Mouse (Mus musculus) midbrain, embryonic 15.5 days (tissue): ENCODE data around the gene Iqcj. TPM values are rescaled to one million over a fixed set of nuclear protein-coding genes. Genes with fewer than 3 reads are reported as not detected.

Experiments used
- ATAC-seq: fragments of 200-750 bp; cut with Nextera tagmentation; replicated peaks from 2 replicates; pipeline ENCODE4 v1.8.0; 2017; ENCODE audit warnings: moderate TSS enrichment
- H3K27ac ChIP-seq: fragments of 300-500 bp; sonication (generic); 2 replicates; pipeline ENCODE4 v1.5.1; 2015; ENCODE audit warnings: mild to moderate bottlenecking, inconsistent platforms
- H3K27me3 ChIP-seq: fragments of 300-500 bp; sonication (generic); replicated peaks from 2 replicates; pipeline ENCODE4 v1.6.1; 2015; ENCODE audit warnings: inconsistent platforms
- H3K36me3 ChIP-seq: fragments of 300-500 bp; sonication (generic); replicated peaks from 2 replicates; pipeline ENCODE4 v1.6.1; 2015; ENCODE audit warnings: inconsistent platforms
- H3K4me1 ChIP-seq: fragments of 300-500 bp; sonication (generic); 2 replicates; pipeline ENCODE4 v1.6.1; 2015; ENCODE audit warnings: inconsistent platforms
- H3K4me2 ChIP-seq: fragments of 300-500 bp; sonication (generic); 2 replicates; pipeline ENCODE4 v1.6.1; 2015; ENCODE audit warnings: inconsistent platforms, mild to moderate bottlenecking, moderate library complexity
- H3K4me3 ChIP-seq: fragments of 300-500 bp; sonication (generic); 2 replicates; pipeline ENCODE4 v1.5.1; 2015; ENCODE audit warnings: mild to moderate bottlenecking, inconsistent platforms
- H3K9ac ChIP-seq: fragments of 300-500 bp; sonication (generic); 2 replicates; pipeline ENCODE4 v1.6.1; 2015; ENCODE audit warnings: mild to moderate bottlenecking, inconsistent platforms
- H3K9me3 ChIP-seq: fragments of 300-500 bp; sonication (generic); 2 replicates; pipeline ENCODE4 v1.6.1; 2016; ENCODE audit warnings: inconsistent platforms
- whole genome bisulfite sequencing: fragments of 180-500 bp; shearing (Covaris S2); methylation state at CpG from one replicate; pipeline ENCODE4 v1.1.7; 2015; ENCODE audit warnings: mixed read lengths; 5-methylcytosine and 5-hydroxymethylcytosine counted together
- polyA plus RNA-seq: library from polyadenylated mRNA; unstranded; fragments of >200 nt; fragmentation: Nextera tagmentation; extraction: Ambion mirVana; gene quantifications from 2 replicates; pipeline ENCODE4 v1.2.1, GENCODE M21; 2015

The Iqcj gene
- polyA plus RNA-seq, 1 experiment from 2014 or later: 1.5 TPM

DNA sequence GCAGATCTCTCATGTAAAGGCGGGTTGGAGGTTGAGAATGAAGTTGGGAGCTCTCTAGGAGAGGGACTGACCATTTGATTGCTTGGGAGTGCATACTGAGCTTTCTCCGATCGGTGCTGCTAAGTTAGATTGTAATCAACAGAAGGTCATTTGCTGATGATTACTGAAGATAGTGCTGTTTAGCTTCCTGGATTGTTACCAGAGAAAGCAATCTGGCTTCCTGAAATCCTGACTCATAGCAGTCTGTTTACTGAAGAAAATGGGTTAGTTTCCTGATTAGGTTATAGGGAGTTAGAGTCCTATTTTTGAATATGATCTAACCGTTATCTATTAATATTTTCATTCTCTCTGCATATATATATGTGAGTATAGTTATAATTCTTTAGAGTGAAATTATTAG lies 209.3 kb downstream of the Iqcj start:
- ATAC-seq: no peak
- Histone ChIP-seq H3K27ac (no peak overlapping the region), H3K27me3 (no peaks in the 10 kb centered on the region), H3K4me1 (no peaks in the 10 kb centered on the region), H3K9ac (no peak overlapping the region), H3K4me3 (no peak overlapping the region), H3K36me3 (no peaks in the 10 kb centered on the region), H3K4me2 (no peak overlapping the region), H3K9me3 (no peaks in the 10 kb centered on the region)
- 82% methylated on average over 4 of the region's 4 CpGs for WGBS

- H3K4me1 ChIP-seq: no peaks in the 10 kb centered on the region
- no peak for ATAC-seq
- no peak overlapping the region for H3K4me3 ChIP-seq
- no peak overlapping the region for H3K27ac ChIP-seq
- H3K27me3 ChIP-seq: no peaks in the 10 kb centered on the region
- no peak overlapping the region for H3K4me2 ChIP-seq
- WGBS: 47% methylated on average over 2 of the region's 2 CpGs
- H3K36me3 ChIP-seq: no peaks in the 10 kb centered on the region
- no peaks in the 10 kb centered on the region for H3K9me3 ChIP-seq
- no peak overlapping the region for H3K9ac ChIP-seq
These were observed 213.2 kb downstream of the Iqcj start for GRCm38 (mm10) chr3:68105081-68105685.

Other genes with a start within 250 kb of the Iqcj start
- gene Iqschfp, start within 50 bp of the Iqcj start, polyA plus RNA-seq: 6.4 and 7.3 TPM in 2 replicates
- gene Schip1, start 172.6 kb downstream of the Iqcj start, polyA plus RNA-seq: 129 and 137 TPM in 2 replicates